Mouse (Mus musculus) layer of hippocampus, postnatal 36 days (tissue): Measurements from ENCODE around the gene Ppm1h. TPM values are rescaled to one million over a fixed set of nuclear protein-coding genes. Genes with fewer than 3 reads are reported as not detected.

Experiments used
- DNase-seq, 2 experiments: peaks; one replicate each; pipeline ENCODE4 v3.0.0; 2022
- total RNA-seq, 2 experiments: library from RNA; stranded (reverse); gene quantifications; 2 replicates each; pipeline ENCODE4 v1.2.3; 2021

Gene Ppm1h
- total RNA-seq, 2 experiments from 2014 or later = 74.1 to 77.7 TPM

- no peak for DNase-seq
Observed at GRCm38 (mm10) chr10:122704901-122705300, 26.3 kb downstream of the Ppm1h start.

- DNase-seq = no peak
Observed at GRCm38 (mm10) chr10:122705457-122705856, 26.9 kb downstream of the Ppm1h start.

GRCm38 (mm10) chr10:122711381-122711811 lies 32.8 kb downstream of the Ppm1h start:
- DNase-seq = no peak

- DNase-seq = no peak
Observed at GRCm38 (mm10) chr10:122712307-122712706, 33.7 kb downstream of the Ppm1h start.

- peak; percentile 58 to 67 for DNase-seq
Observed at GRCm38 (mm10) chr10:122715856-122716255, 37.3 kb downstream of the Ppm1h start.

- DNase-seq = no peak
Observed at GRCm38 (mm10) chr10:122716286-122716685, 37.7 kb downstream of the Ppm1h start.

GRCm38 (mm10) chr10:122716739-122717474 lies 38.3 kb downstream of the Ppm1h start:
- DNase-seq = no peak

GRCm38 (mm10) chr10:122717754-122718415 lies 39.3 kb downstream of the Ppm1h start:
- peak; percentile 52 to 59 for DNase-seq

GRCm38 (mm10) chr10:122718951-122719350 lies 40.4 kb downstream of the Ppm1h start:
- DNase-seq = no peak

- DNase-seq = no peak
Observed at GRCm38 (mm10) chr10:122722111-122722510, 43.5 kb downstream of the Ppm1h start.

GRCm38 (mm10) chr10:122724692-122725091 lies 46.1 kb downstream of the Ppm1h start:
- DNase-seq = no peak

GRCm38 (mm10) chr10:122727228-122727627 lies 48.7 kb downstream of the Ppm1h start:
- DNase-seq = no peak

- no peak for DNase-seq
Observed at GRCm38 (mm10) chr10:122728172-122728571, 49.6 kb downstream of the Ppm1h start.

- no peak for DNase-seq
Observed at GRCm38 (mm10) chr10:122732146-122732545, 53.6 kb downstream of the Ppm1h start.

GRCm38 (mm10) chr10:122734521-122734920 lies 56.0 kb downstream of the Ppm1h start:
- DNase-seq = no peak

GRCm38 (mm10) chr10:122735284-122735784 lies 56.8 kb downstream of the Ppm1h start:
- DNase-seq = no peak

- no peak for DNase-seq
Observed at GRCm38 (mm10) chr10:122736835-122737234, 58.3 kb downstream of the Ppm1h start.

GRCm38 (mm10) chr10:122738526-122738925 lies 60.0 kb downstream of the Ppm1h start:
- no peak for DNase-seq

- no peak for DNase-seq
Observed at GRCm38 (mm10) chr10:122739037-122739436, 60.5 kb downstream of the Ppm1h start.

GRCm38 (mm10) chr10:122740117-122740516 lies 61.6 kb downstream of the Ppm1h start:
- DNase-seq = no peak

- DNase-seq = no peak
Observed at GRCm38 (mm10) chr10:122741191-122741590, 62.6 kb downstream of the Ppm1h start.

- DNase-seq = no peak
Observed at GRCm38 (mm10) chr10:122742136-122742535, 63.6 kb downstream of the Ppm1h start.

GRCm38 (mm10) chr10:122743361-122743760 lies 64.8 kb downstream of the Ppm1h start:
- DNase-seq = no peak

GRCm38 (mm10) chr10:122744970-122745369 lies 66.4 kb downstream of the Ppm1h start:
- no peak for DNase-seq
